ENCODE assay signal across 24 mouse cellular contexts in the genomic region with DNA sequence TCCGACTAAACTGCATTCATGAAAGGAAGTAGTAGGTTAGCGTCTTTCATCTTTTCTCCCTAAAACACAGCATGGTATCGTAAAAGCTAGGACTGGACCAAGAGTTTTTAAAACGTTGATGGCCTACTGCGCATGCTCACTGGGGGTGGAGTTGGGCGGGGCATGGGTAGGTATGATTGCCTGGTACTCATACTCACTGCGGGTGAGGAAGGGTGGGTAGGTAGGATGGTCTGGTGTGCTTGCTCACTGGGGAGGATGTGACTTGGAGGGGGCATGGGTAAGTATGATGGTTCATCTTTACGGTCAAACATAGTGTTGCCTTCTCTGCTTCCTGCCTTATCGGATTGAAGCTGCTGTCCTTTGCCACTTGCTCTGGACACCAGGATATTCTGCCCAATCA.
"Had no signal": no experiment of that assay in that cellular context is flagged by ENCODE, and none has a peak within 500 bp of the region (broad histone marks: within the 10 kb centered on the region; RNA-seq: fewer than 3 reads in every experiment).

No protein-coding gene starts in this region.

- H3K27me3 ChIP-seq: heart, embryonic 13.5 days; heart, embryonic 15.5 days; hindbrain, embryonic 15.5 days; intestine, embryonic 15.5 days; limb, embryonic 13.5 days; limb, embryonic 15.5 days; liver, embryonic 12.5 days had no signal

- H3K27ac ChIP-seq: heart, adult 2 months; heart, embryonic 13.5 days; heart, embryonic 15.5 days; hindbrain, embryonic 13.5 days; hindbrain, embryonic 15.5 days; hindbrain, postnatal 0 days; intestine, embryonic 15.5 days; limb, embryonic 13.5 days; limb, embryonic 15.5 days; liver, embryonic 12.5 days had no signal

- H3K4me3 ChIP-seq: heart, adult 2 months; heart, embryonic 13.5 days; heart, embryonic 15.5 days; hindbrain, embryonic 13.5 days; hindbrain, embryonic 15.5 days; intestine, embryonic 15.5 days; limb, embryonic 13.5 days; limb, embryonic 15.5 days; liver, embryonic 12.5 days had no signal

- ATAC-seq: hindbrain, postnatal 0 days; inflammation-experienced regulatory T-cells, adult 6 months; intestine, embryonic 15.5 days; intestine, postnatal 0 days; liver, embryonic 12.5 days had no signal

- H3K9ac ChIP-seq: heart, embryonic 13.5 days; heart, embryonic 15.5 days; hindbrain, embryonic 13.5 days; hindbrain, embryonic 15.5 days; intestine, embryonic 15.5 days; limb, embryonic 13.5 days; limb, embryonic 15.5 days; liver, embryonic 12.5 days had no signal

- H3K4me2 ChIP-seq: heart, embryonic 11.5 days; heart, embryonic 13.5 days; heart, embryonic 15.5 days; hindbrain, embryonic 13.5 days; hindbrain, embryonic 15.5 days; intestine, embryonic 15.5 days; limb, embryonic 13.5 days; limb, embryonic 15.5 days; liver, embryonic 12.5 days had no signal

- H3K9me3 ChIP-seq: heart, embryonic 13.5 days; heart, embryonic 15.5 days; hindbrain, embryonic 13.5 days; hindbrain, embryonic 15.5 days; intestine, embryonic 15.5 days; limb, embryonic 13.5 days; limb, embryonic 15.5 days; liver, embryonic 12.5 days had no signal

- H3K4me1 ChIP-seq: heart, embryonic 15.5 days; hindbrain, embryonic 13.5 days; hindbrain, embryonic 15.5 days; intestine, embryonic 15.5 days; liver, embryonic 12.5 days had no signal

- DNase-seq: gastrocnemius, postnatal 14 days; gastrocnemius, postnatal 36 days; heart, adult 11 months; heart, adult 2 months; heart, postnatal 14 days; heart, postnatal 36 days; kidney, adult 18-20 months; kidney, adult 8-10 months; kidney, postnatal 10 days; layer of hippocampus, adult 9-11 months; layer of hippocampus, postnatal 36 days; left cerebral cortex, postnatal 4 days had no signal

- H3K36me3 ChIP-seq: heart, embryonic 13.5 days; heart, embryonic 15.5 days; hindbrain, embryonic 13.5 days; hindbrain, embryonic 15.5 days; intestine, embryonic 15.5 days; limb, embryonic 13.5 days; limb, embryonic 15.5 days; liver, embryonic 12.5 days had no signal
